Mouse (Mus musculus): ENCODE measurements around the gene Wnt5b.

- TF ChIP-seq MYOG (IDR thresholded peaks at IDR 0.05; ENCODE audit: control insufficient read depth, extremely low read depth, insufficient read length) (no peak), CTCF (IDR thresholded peaks at IDR 0.05; ENCODE audit: control insufficient read depth, insufficient read depth, insufficient read length) (no peak), USF1 (IDR thresholded peaks at IDR 0.05; ENCODE audit: low read depth) (no peak), MYOD1 (IDR thresholded peaks at IDR 0.05; ENCODE audit: control insufficient read depth, insufficient read length, low read depth) (no peak), MAX (IDR thresholded peaks at IDR 0.05) (no peak), CEBPB (IDR thresholded peaks at IDR 0.05; ENCODE audit: low read depth) (no peak)
These were observed 10.9 kb downstream of the Wnt5b start for GRCm38 (mm10) chr6:119533170-119533709.

All from C2C12 (cell line).